Mouse (Mus musculus) heart, adult 11 months (tissue): ENCODE results near the gene Gm6020.
"Not testable (repeated sequence)": the region's sequence is repeated elsewhere in the genome, so short reads cannot be mapped to it uniquely, and the experiment has no call there.

Experiments
- DNase-seq: peaks from one replicate; pipeline ENCODE4 v3.0.0; 2022

The Gm6020 gene

GRCm38 (mm10) chr19:61183590-61183989, at the start of gene Gm6020:
Gene Gm6020 (plus strand): TSS chr19:61183890.
- not testable (repeated sequence) for DNase-seq

GRCm38 (mm10) chr19:61138655-61139054, 45.0 kb upstream of the Gm6020 start:
- DNase-seq, result no peak

- DNase-seq, result peak; percentile 100
Measured at GRCm38 (mm10) chr19:61140342-61141206, 43.1 kb upstream of the Gm6020 start, which contains the start of gene Zfp950. Gene Zfp950 (minus strand): TSS chr19:61140840.

DNA sequence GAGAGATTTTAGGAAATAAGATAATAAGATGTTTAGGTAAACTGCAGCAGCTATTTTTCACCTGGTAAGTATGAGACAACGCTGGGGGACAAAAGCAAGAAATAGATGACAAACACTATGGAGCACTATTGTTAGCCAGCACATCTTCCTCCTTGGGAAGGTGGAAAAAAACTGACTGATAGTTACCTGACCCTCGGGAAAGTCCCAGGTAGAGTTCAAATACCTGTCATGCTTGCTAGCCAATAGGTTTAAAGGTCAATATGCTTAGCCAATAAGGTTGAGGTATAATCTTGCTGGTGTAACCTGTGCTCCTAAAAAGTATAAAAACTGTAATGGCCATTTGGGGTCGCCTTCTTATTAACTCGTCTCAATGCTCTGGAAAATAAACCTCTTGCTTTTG, 42.4 kb upstream of the Gm6020 start:
- DNase-seq, result no peak

DNA sequence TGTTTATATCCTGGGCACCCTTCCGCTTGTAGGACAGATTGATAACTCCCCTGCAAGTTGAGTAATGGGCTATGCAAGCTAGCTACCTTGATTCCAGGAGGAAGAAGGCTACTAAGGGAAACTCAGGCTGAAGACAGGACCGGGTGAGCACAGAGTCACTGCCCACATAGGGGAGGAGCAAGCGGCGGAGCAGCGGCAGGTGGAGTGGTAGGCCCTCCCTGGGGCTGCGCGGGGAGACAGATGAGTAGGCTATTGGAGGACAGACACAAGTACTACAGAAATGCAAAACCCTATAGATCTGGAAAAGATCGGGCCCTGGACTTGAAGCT, 32.4 kb upstream of the Gm6020 start:
- DNase-seq, result no peak

- DNase-seq, result peak; percentile 87
Measured at GRCm38 (mm10) chr19:61151701-61152420, 31.8 kb upstream of the Gm6020 start.

DNA sequence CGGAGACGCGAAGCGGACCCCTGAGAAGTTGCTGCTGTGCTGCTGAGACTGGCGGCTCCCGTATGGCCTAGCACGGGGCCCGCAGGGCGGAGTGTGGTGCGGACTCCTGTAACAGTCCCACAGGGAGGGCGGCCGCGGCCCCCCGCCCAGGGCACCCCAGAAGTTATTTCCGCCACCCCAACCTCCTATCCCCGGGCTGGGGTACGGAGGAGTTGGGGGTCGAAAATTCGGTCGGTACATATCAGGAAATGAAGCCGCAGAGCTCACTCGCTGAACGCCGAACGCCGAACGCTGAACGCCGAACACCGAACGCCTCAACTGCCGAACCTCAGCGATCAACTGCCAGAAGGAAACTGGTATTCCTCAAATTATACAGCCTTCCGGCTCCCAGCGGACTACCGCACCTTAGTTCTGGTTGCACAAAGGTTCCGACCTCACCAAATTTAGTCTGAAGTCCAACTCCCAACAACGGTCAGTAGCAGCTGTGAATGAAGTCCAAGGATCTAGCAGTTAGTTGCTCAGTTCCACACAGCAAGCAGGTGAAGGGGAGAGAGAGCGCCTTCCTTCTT, 7.8 kb upstream of the Gm6020 start, which contains the start of gene Gm7102:
Gene Gm7102, minus strand, starts transcription at position 554 of the 569 bp plus-strand sequence.
- no peak for DNase-seq

DNA sequence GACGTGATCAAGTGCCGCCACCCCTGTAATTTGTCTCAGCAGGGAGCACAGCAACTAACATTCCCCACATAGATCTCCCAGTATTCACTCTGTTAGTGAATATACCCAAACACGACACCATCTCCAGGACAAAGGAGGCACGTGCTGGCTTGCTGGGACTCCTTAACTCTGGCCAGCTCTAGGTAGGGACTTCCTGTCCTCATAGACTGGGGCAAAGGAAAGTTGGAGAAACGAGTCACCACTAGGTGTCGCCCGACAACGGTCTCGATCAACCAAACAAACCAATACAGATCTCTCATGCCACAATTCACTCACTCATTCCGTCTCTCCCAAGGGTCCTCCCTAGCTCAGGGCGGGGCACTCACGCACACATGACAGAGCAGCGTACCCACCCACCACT, 15.6 kb downstream of the Gm6020 start:
- DNase-seq, result peak; percentile 99

DNA sequence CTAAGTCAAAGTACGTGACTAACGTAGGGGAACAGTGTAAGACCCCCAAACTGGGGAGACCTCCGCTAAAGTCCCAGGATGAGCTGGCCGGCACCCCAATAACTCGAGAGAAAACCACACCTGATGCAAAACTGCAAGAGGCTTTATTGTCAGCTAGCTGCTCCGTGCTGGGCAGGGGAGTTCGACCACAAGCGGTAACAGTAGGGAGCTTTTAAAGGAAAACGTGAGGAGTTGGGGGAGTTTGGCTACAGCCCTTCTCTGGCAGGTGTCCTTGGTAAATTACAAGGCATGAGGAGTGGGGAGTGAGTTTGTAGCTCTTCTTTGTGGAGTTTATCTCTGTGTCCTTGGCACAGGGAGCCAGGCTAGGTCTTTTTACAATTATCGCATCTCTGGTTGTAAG, 16.1 kb downstream of the Gm6020 start:
- DNase-seq, result no peak

GRCm38 (mm10) chr19:61207506-61207905, 23.8 kb downstream of the Gm6020 start:
- not testable (repeated sequence) for DNase-seq

DNA sequence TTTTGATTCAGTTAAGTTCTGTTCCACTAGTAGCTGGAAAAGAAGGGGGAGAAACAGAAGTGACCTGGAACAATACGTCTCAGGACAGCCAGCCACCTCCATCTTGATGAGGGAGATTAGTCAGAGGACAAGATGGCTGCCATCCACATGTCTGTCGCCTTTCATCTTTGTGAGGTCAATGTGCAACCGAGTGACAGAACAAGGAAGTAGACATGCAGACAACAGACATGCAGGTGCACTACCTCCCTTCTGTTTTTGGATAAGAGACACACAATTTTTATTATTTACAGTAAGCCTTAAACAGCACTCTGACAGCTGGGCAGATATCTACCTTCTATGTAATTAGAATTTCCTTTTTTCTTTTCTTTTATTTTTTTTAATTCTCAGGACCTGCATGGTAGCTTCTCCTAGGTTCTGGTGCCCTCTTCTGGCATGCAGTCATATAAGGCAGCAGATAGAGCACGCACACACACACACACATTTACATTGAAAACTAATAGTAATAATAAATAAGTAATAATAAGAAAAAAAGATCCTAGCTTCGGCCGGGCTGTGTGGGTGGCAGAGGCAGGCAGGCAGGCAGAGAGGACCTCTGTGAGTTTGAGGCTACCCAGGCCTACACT, 40.1 kb downstream of the Gm6020 start:
- peak; percentile 37 for DNase-seq

- peak; percentile 90 for DNase-seq
Measured at GRCm38 (mm10) chr19:61224678-61225525, 41.2 kb downstream of the Gm6020 start.

DNA sequence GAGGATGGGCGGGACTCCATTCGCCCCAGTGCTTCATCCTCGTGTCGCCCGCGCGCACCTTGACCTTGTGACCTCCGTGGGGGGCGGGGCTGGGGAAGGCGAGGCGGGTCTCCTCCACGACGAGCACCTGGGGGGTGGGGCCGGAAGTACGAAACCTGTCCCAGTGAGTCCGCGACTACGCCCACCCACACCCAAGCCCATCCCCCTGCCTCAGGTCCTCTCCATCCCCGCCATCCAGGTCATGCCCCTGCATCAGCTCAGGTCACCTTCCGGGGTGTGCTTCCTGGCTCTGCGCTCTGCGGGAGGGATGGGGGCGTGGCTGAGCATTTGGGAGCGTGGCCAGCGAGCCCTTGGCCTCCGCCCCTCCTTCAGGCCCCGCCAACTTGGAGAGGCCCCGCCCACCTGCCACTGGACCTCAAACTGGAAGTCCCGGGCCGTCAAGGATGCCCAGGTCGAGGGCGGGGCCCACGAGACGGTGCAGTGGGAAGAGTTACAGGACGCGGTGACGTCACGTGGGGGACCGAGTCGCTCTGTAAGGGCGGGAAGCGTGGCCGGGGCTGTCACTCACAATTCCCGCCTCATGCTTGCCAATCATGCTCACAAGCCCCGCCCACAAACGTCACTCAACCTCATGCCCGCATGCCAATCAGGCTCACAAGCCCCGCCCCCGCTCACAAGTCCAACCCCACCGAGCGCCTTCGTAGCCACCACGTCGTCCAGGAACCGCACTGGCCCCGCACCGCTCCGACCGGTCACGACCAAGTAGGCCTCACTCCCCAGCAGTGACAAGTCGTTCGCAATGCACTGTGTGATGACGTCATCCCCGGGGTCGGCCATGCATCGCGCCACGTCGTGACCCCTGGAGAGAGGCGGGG, 42.1 kb downstream of the Gm6020 start:
- DNase-seq, result peak; percentile 96

- DNase-seq, result no peak
Measured at GRCm38 (mm10) chr19:61226401-61226927, 42.8 kb downstream of the Gm6020 start.

DNA sequence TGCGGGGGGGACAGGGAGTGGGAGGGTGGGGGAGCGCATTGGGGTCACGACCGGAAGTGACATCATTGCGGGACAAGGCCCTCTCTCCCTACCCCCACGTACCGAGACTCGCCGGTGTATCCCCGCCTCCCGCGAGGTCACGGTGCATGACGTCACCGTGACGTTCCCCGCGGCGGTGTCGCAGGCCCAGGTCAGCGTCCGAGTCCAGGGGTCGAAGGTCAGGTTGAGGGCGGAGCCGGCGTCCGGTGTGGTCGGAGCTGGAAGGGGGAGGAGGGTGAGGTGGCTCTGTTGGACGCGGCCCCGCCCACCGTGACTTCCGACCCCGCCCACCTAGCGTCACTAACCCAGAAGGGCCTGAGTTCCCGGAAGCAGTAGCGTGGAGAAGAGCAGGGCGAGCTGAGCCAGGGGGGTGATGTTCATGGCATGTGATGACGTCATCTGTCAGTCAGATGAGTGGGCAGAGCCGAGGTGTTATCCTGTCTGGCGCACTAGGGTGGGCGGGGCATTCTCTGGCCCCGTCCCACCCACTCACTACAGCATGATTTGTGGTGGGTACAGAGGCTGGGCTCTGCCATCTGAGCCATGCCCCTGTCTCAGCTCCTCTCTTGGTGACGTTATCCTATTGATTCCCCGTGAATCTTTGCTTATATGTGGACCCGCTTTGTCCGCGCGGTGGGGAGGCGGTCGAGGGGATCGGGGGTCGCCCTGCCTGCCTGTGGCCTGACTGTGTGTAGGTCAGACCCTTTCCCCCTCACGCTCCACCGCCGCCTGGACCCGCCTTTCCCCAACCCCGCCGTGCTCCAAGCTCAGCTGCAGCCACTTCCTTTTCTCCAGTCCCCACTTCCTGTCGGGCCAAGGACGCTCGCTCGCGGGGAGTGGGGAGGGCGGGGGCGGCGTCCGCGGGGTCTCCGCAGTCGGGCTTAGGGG, 43.5 kb downstream of the Gm6020 start:
- peak; percentile 98 for DNase-seq

DNA sequence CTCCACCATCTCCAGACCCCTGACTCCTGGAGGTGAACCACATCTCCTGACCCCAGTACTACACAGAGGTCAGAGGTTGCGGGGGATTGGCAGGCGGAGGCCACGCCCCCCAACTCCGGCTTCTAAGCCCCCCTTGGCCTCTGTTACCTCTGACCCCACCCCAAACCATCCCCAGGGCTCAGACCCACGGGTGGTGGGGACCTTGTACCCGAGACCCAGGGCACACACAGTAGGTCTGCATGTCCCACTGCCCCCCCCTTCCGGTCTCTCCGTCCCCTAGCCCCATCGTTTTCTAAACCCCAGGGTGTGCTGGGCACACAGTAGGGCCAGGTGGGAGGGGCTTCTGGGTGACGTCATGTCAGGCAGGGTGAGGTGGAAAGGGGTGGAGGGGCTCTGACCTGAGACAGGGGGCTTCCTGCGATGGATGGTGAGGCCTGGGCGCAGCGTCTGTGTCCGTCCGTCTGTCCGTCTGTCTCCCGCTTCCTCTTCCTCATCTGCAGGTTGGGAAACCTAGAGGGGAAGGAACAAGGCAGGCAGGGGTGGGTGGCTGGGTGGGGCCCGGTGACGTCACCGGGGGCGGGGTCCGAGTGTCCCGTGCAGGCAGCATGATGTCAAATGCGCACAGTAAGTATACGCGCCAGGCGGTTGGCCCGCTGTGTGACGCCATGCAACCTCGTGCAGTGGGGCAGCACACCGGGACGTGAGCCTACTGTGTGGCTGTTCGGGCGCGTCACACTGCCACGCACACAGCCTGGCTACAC, 44.4 kb downstream of the Gm6020 start, which contains the start of gene Csf2ra:
Gene Csf2ra, minus strand, starts transcription at position 489 of the 761 bp plus-strand sequence.
- DNase-seq, result peak; percentile 95
